Mouse (Mus musculus) erythroid progenitor cell, adult 5-6 weeks (primary cell): ENCODE measurements around the gene Gm21738. TPM values are rescaled to one million over a fixed set of nuclear protein-coding genes. Genes with fewer than 3 reads are reported as not detected.
"Not testable (repeated sequence)": the region's sequence is repeated elsewhere in the genome, so short reads cannot be mapped to it uniquely, and the experiment has no call there.

Source experiments
- ATAC-seq: replicated peaks from 2 replicates; pipeline ENCODE4 v1.8.0; 2016; ENCODE audit warnings: moderate number of reproducible peaks, mild to moderate bottlenecking, moderate TSS enrichment, inconsistent platforms; ENCODE audit not compliant: poor library complexity, low FRiP score, severe bottlenecking
- total RNA-seq, 2 experiments: library from RNA; stranded (forward) in 1 of 2; stranded (reverse) in 1 of 2; fragments of 150-400 nt in 1 of 2; fragments of 186-747, 209-891 nt in 1 of 2; gene quantifications; 2 replicates each; pipeline versions ENCODE4 v1.2.3 to v1.2.4; 2015 to 2017; ENCODE audit warnings: low replicate concordance in 2 of 2

Gm21738 gene
- 4.2 and 16.2 TPM in 2 replicates for total RNA-seq (2015; ENCODE audit: low replicate concordance)
- total RNA-seq (2017; ENCODE audit: low replicate concordance): 56.7 and 87.0 TPM in 2 replicates

DNA sequence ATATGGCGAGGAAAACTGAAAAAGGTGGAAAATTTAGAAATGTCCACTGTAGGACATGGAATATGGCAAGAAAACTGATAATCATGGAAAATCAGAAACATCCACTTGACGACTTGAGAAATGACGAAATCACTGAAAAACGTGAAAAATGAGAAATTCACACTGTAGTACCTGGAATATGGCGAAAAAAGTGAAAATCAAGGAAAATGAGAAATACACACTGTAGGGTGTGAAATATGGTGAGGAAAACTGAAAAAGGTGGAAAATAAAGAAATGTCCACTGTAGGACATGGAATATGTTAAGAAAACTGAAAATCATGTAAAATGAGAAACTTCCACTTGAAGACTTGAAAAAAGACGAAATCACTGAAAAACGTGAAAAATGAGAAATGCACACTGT is at the start of gene Gm21738:
Gm21738 (minus strand) TSS at position 101 of the 400 bp plus-strand sequence.
- ATAC-seq: not testable (repeated sequence)

DNA sequence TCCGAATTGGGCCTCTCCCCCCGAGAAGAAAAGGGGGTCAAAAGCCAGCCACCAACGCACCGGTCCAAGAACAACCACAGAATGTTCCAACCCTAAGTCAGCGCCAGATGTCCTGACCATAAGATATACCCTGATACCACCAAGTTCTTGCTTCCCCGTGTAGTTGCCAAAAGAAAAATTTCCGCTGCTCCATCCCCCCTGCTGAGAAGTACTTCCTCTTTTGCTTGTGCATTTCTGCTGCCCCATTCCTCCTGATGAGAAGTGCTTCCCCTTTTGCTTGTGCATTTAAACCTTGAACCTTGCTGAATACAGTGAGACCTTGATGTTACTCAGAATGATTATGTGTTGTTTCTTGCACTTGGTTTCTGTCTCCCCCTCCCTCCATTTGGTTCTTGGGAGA is 35.0 kb downstream of the Gm21738 start:
- ATAC-seq: not testable (repeated sequence)

Other genes starting within 250 kb of the Gm21738 start
- gene Gm2244, start 131.0 kb upstream of the Gm21738 start, total RNA-seq (2015; ENCODE audit: low replicate concordance): not detected in 2 replicates
- gene Gm2244, start 131.0 kb upstream of the Gm21738 start, total RNA-seq (2017; ENCODE audit: low replicate concordance): not detected in 2 replicates
- 2.5 TPM in 1 of 2 replicates, not detected in the other for gene Gm2237, start 166.2 kb upstream of the Gm21738 start, total RNA-seq (2015; ENCODE audit: low replicate concordance)
- gene Gm2237, start 166.2 kb upstream of the Gm21738 start, total RNA-seq (2017; ENCODE audit: low replicate concordance): 0.64 TPM in 1 of 2 replicates, not detected in the other
- gene Gm5458, start 183.7 kb upstream of the Gm21738 start, total RNA-seq (2015; ENCODE audit: low replicate concordance): not detected in 2 replicates
- gene Gm5458, start 183.7 kb upstream of the Gm21738 start, total RNA-seq (2017; ENCODE audit: low replicate concordance): not detected in 2 replicates